Mouse (Mus musculus): ENCODE results near the gene Ppp2r3c. TPM values are rescaled to one million over a fixed set of nuclear protein-coding genes. Genes with fewer than 3 reads are reported as not detected.
A peak's percentile ranks its signal among the peaks of the same experiment; 100 is the strongest.
"Not testable (repeated sequence)": the region's sequence is repeated elsewhere in the genome, so short reads cannot be mapped to it uniquely, and the experiment has no call there.

The Ppp2r3c gene
- 10 to 100 TPM; 10.9 to 11.2 TPM for total RNA-seq (2021)

- intact Hi-C loops (cut with DNase I) = no loop called here
- peak; percentile 94 to 96 for DNase-seq
Measured at GRCm38 (mm10) chr12:55302485-55303441, at the start of gene Ppp2r3c. Gene Ppp2r3c, minus strand, starts transcription at chr12:55302998.

GRCm38 (mm10) chr12:55344583-55344982 lies 41.8 kb upstream of the Ppp2r3c start:
- peak; percentile 24 to 35 for DNase-seq

GRCm38 (mm10) chr12:55343998-55344397 lies 41.2 kb upstream of the Ppp2r3c start:
- intact Hi-C loops (cut with DNase I) = no loop called here
- DNase-seq = no peak

More at GRCm38 (mm10) chr12:55344583-55344982, 41.8 kb upstream of the Ppp2r3c start:
- intact Hi-C loops (cut with DNase I) = no loop called here

GRCm38 (mm10) chr12:55343045-55343444 lies 40.2 kb upstream of the Ppp2r3c start:
- intact Hi-C loops (cut with DNase I); DNase-seq: not testable (repeated sequence)

- intact Hi-C loops (cut with DNase I); DNase-seq: not testable (repeated sequence)
Measured at GRCm38 (mm10) chr12:55338490-55338889, 35.7 kb upstream of the Ppp2r3c start.

GRCm38 (mm10) chr12:55333662-55334061 lies 30.9 kb upstream of the Ppp2r3c start:
- intact Hi-C loops (cut with DNase I) = no loop called here
- no peak for DNase-seq

- DNase-seq = no peak
- intact Hi-C loops (cut with DNase I) = no loop called here
Measured at GRCm38 (mm10) chr12:55329351-55329750, 26.6 kb upstream of the Ppp2r3c start.

- DNase-seq = no peak
- intact Hi-C loops (cut with DNase I) = no loop called here
Measured at GRCm38 (mm10) chr12:55328784-55329183, 26.0 kb upstream of the Ppp2r3c start.

- intact Hi-C loops (cut with DNase I) = no loop called here
- DNase-seq = no peak
Measured at GRCm38 (mm10) chr12:55325702-55326101, 22.9 kb upstream of the Ppp2r3c start.

GRCm38 (mm10) chr12:55321642-55322291 lies 19.0 kb upstream of the Ppp2r3c start:
- intact Hi-C loops (cut with DNase I) = no loop called here

GRCm38 (mm10) chr12:55315192-55315591 lies 12.4 kb upstream of the Ppp2r3c start:
- peak; percentile 85 to 93 for DNase-seq
- intact Hi-C loops (cut with DNase I) = loop anchor here (1.0 to 10.0 kb wide), 4 partner anchors 42 to 410 kb away; no protein-coding TSS in a partner anchor

More at GRCm38 (mm10) chr12:55321642-55322291, 19.0 kb upstream of the Ppp2r3c start:
- peak; percentile 25 to 39 for DNase-seq

- intact Hi-C loops (cut with DNase I) = loop anchor here (10.0 kb wide), 1 partner anchor 411 kb away; no protein-coding TSS in a partner anchor
- no peak for DNase-seq
Measured at GRCm38 (mm10) chr12:55313901-55314300, 11.1 kb upstream of the Ppp2r3c start.

- DNase-seq = no peak
- intact Hi-C loops (cut with DNase I) = loop anchor here (10.0 kb wide), 1 partner anchor 413 kb away; no protein-coding TSS in a partner anchor
Measured at GRCm38 (mm10) chr12:55311841-55312240, 9.0 kb upstream of the Ppp2r3c start.

GRCm38 (mm10) chr12:55309501-55309900 lies 6.7 kb upstream of the Ppp2r3c start:
- DNase-seq = no peak
- intact Hi-C loops (cut with DNase I) = no loop called here

GRCm38 (mm10) chr12:55308731-55309130 lies 5.9 kb upstream of the Ppp2r3c start:
- no peak for DNase-seq
- intact Hi-C loops (cut with DNase I) = no loop called here

GRCm38 (mm10) chr12:55307566-55307965 lies 4.8 kb upstream of the Ppp2r3c start:
- intact Hi-C loops (cut with DNase I) = no loop called here
- no peak for DNase-seq

- DNase-seq = no peak
- intact Hi-C loops (cut with DNase I) = no loop called here
Measured at GRCm38 (mm10) chr12:55306371-55306770, 3.6 kb upstream of the Ppp2r3c start.

GRCm38 (mm10) chr12:55301472-55302300 lies 1.1 kb downstream of the Ppp2r3c start:
- peak; percentile 14 to 30 for DNase-seq
- intact Hi-C loops (cut with DNase I) = no loop called here

- no peak for DNase-seq
- intact Hi-C loops (cut with DNase I) = no loop called here
Measured at GRCm38 (mm10) chr12:55300820-55301351, 1.9 kb downstream of the Ppp2r3c start.

GRCm38 (mm10) chr12:55299336-55299735 lies 3.5 kb downstream of the Ppp2r3c start, which contains the start of gene 1110008L16Rik:
Gene 1110008L16Rik, plus strand, starts transcription at chr12:55299577.
- DNase-seq = no peak
- intact Hi-C loops (cut with DNase I) = no loop called here
